18 mouse cellular contexts compared by ENCODE assay signal in genomic region chr8:8344661-8345060, GRCm38 (mm10).
"Had no signal": no experiment of that assay in that cellular context is flagged by ENCODE, and none has a peak within 500 bp of the region (broad histone marks: within the 10 kb centered on the region; RNA-seq: fewer than 3 reads in every experiment).

No protein-coding gene starts in this region.

- H3K4me3 ChIP-seq: lung, embryonic 15.5 days; megakaryocyte, embryonic 14.5 days; midbrain, embryonic 13.5 days; midbrain, embryonic 15.5 days; neural tube, embryonic 12.5 days; stomach, embryonic 15.5 days had no signal

- H3K36me3 ChIP-seq: lung, embryonic 15.5 days; midbrain, embryonic 13.5 days; midbrain, embryonic 15.5 days; neural tube, embryonic 12.5 days; stomach, embryonic 15.5 days had no signal

- H3K4me2 ChIP-seq: lung, embryonic 15.5 days; midbrain, embryonic 11.5 days; midbrain, embryonic 13.5 days; midbrain, embryonic 15.5 days; neural tube, embryonic 12.5 days; stomach, embryonic 15.5 days had no signal

- H3K4me1 ChIP-seq: lung, embryonic 15.5 days; megakaryocyte, embryonic 14.5 days; midbrain, embryonic 13.5 days; midbrain, embryonic 15.5 days; neural tube, embryonic 12.5 days; stomach, embryonic 15.5 days had no signal

- DNase-seq: liver, postnatal 0 days; lung, adult 2 months; lung, postnatal 14 days; lung, postnatal 36 days; right cerebral cortex, postnatal 14 days; thymus, adult 2 months; thymus, postnatal 25 days; thymus, postnatal 4 days had no signal

- ATAC-seq: liver, postnatal 0 days; lung, postnatal 0 days; midbrain, embryonic 13.5 days; midbrain, embryonic 15.5 days had no signal

- H3K27me3 ChIP-seq: lung, embryonic 15.5 days; megakaryocyte, embryonic 14.5 days; midbrain, embryonic 13.5 days; midbrain, embryonic 15.5 days; neural tube, embryonic 12.5 days; stomach, embryonic 15.5 days had no signal

- H3K27ac ChIP-seq: lung, embryonic 15.5 days; macrophage; midbrain, embryonic 13.5 days; midbrain, embryonic 15.5 days; neural tube, embryonic 12.5 days; stomach, embryonic 15.5 days; stomach, postnatal 0 days had no signal

- H3K9me3 ChIP-seq: lung, embryonic 15.5 days; midbrain, embryonic 13.5 days; midbrain, embryonic 15.5 days; neural tube, embryonic 12.5 days; stomach, embryonic 15.5 days had no signal

- H3K9ac ChIP-seq: liver, postnatal 0 days; lung, embryonic 15.5 days; midbrain, embryonic 13.5 days; midbrain, embryonic 15.5 days; neural tube, embryonic 12.5 days; stomach, embryonic 15.5 days had no signal
